Mouse (Mus musculus) left cerebral cortex, adult 8-10 months (tissue): ENCODE results near the gene AC124502.3. TPM values are rescaled to one million over a fixed set of nuclear protein-coding genes. Genes with fewer than 3 reads are reported as not detected.

ENCODE experiments used
- DNase-seq, 2 experiments: peaks; one replicate each; pipeline ENCODE4 v3.0.0; 2022; ENCODE audit warnings: low spot score in 2 of 2
- total RNA-seq, 4 experiments: library from RNA; stranded (reverse); gene quantifications; 2 replicates each; pipeline ENCODE4 v1.2.4; 2022

AC124502.3 gene
- total RNA-seq, 4 experiments from 2014 or later: 3.2 to 6.4 (median 4.7) TPM

- DNase-seq: no peak
Measured at GRCm38 (mm10) chr19:5026111-5026510, 12.6 kb upstream of the AC124502.3 start.

- no peak for DNase-seq
Measured at GRCm38 (mm10) chr19:5032686-5033085, 6.0 kb upstream of the AC124502.3 start.

GRCm38 (mm10) chr19:5036577-5036976 lies 2.1 kb upstream of the AC124502.3 start:
- DNase-seq: no peak

- DNase-seq: peak in 1 of 2 experiments; percentile 95
Measured at GRCm38 (mm10) chr19:5037678-5038571, 766 bp upstream of the AC124502.3 start.

GRCm38 (mm10) chr19:5039301-5040114 lies 817 bp downstream of the AC124502.3 start:
- peak in 1 of 2 experiments; percentile 28 for DNase-seq

GRCm38 (mm10) chr19:5040862-5041523 lies 2.3 kb downstream of the AC124502.3 start, which contains the start of gene Brms1:
TSS of gene Brms1 (plus strand) at chr19:5041354.
- peak; percentile 89 to 92 for DNase-seq

- DNase-seq: no peak
Measured at GRCm38 (mm10) chr19:5041588-5041987, 2.9 kb downstream of the AC124502.3 start.

- DNase-seq: no peak
Measured at GRCm38 (mm10) chr19:5045531-5045930, 6.8 kb downstream of the AC124502.3 start.

- DNase-seq: peak; percentile 59 to 83
Measured at GRCm38 (mm10) chr19:5048138-5049056, 9.7 kb downstream of the AC124502.3 start.

- no peak for DNase-seq
Measured at GRCm38 (mm10) chr19:5049325-5049724, 10.6 kb downstream of the AC124502.3 start.

- peak; percentile 64 to 90 for DNase-seq
Measured at GRCm38 (mm10) chr19:5050047-5050905, 11.6 kb downstream of the AC124502.3 start, which contains the start of gene Rin1. TSS of gene Rin1 (plus strand) at chr19:5050481.

GRCm38 (mm10) chr19:5051031-5051430 lies 12.3 kb downstream of the AC124502.3 start:
- DNase-seq: no peak

GRCm38 (mm10) chr19:5051515-5051914 lies 12.8 kb downstream of the AC124502.3 start:
- peak in 1 of 2 experiments; percentile 32 for DNase-seq

- peak; percentile 29 to 69 for DNase-seq
Measured at GRCm38 (mm10) chr19:5052166-5052822, 13.6 kb downstream of the AC124502.3 start.

- no peak for DNase-seq
Measured at GRCm38 (mm10) chr19:5052853-5053252, 14.2 kb downstream of the AC124502.3 start.

- DNase-seq: peak in 1 of 2 experiments; percentile 46
Measured at GRCm38 (mm10) chr19:5053909-5054308, 15.2 kb downstream of the AC124502.3 start.

GRCm38 (mm10) chr19:5056251-5056650 lies 17.6 kb downstream of the AC124502.3 start:
- DNase-seq: peak in 1 of 2 experiments; percentile 30
